Mouse (Mus musculus) thymus, postnatal 4 days (tissue): Measurements from ENCODE around the gene Dip2c.
A peak's percentile ranks its signal among the peaks of the same experiment; 100 is the strongest.

Experiments
- DNase-seq: peaks from one replicate; pipeline ENCODE4 v3.0.0; 2021

Gene Dip2c

GRCm38 (mm10) chr13:9426779-9427178 lies 150.5 kb downstream of the Dip2c start:
- no peak for DNase-seq

- DNase-seq, result no peak
Measured at GRCm38 (mm10) chr13:9429884-9430283, 153.6 kb downstream of the Dip2c start.

- DNase-seq, result no peak
Measured at GRCm38 (mm10) chr13:9430724-9431123, 154.4 kb downstream of the Dip2c start.

- no peak for DNase-seq
Measured at GRCm38 (mm10) chr13:9431441-9431840, 155.1 kb downstream of the Dip2c start.

- DNase-seq, result no peak
Measured at GRCm38 (mm10) chr13:9443066-9443465, 166.7 kb downstream of the Dip2c start.

GRCm38 (mm10) chr13:9445533-9446294 lies 169.4 kb downstream of the Dip2c start:
- no peak for DNase-seq

GRCm38 (mm10) chr13:9446448-9447115 lies 170.3 kb downstream of the Dip2c start:
- no peak for DNase-seq

GRCm38 (mm10) chr13:9450276-9450675 lies 173.9 kb downstream of the Dip2c start:
- DNase-seq, result no peak

GRCm38 (mm10) chr13:9451952-9452351 lies 175.6 kb downstream of the Dip2c start:
- DNase-seq, result no peak

- DNase-seq, result no peak
Measured at GRCm38 (mm10) chr13:9454426-9455177, 178.3 kb downstream of the Dip2c start.

GRCm38 (mm10) chr13:9455979-9456378 lies 179.7 kb downstream of the Dip2c start:
- DNase-seq, result no peak

GRCm38 (mm10) chr13:9457420-9458308 lies 181.3 kb downstream of the Dip2c start:
- DNase-seq, result no peak

GRCm38 (mm10) chr13:9464457-9464856 lies 188.1 kb downstream of the Dip2c start:
- DNase-seq, result no peak

GRCm38 (mm10) chr13:9467216-9467615 lies 190.9 kb downstream of the Dip2c start:
- DNase-seq, result peak; percentile 69

GRCm38 (mm10) chr13:9473383-9473782 lies 197.1 kb downstream of the Dip2c start:
- DNase-seq, result no peak

- no peak for DNase-seq
Measured at GRCm38 (mm10) chr13:9481722-9482121, 205.4 kb downstream of the Dip2c start.

- DNase-seq, result no peak
Measured at GRCm38 (mm10) chr13:9489696-9490095, 213.4 kb downstream of the Dip2c start.

- peak; percentile 33 for DNase-seq
Measured at GRCm38 (mm10) chr13:9494726-9495125, 218.4 kb downstream of the Dip2c start.

GRCm38 (mm10) chr13:9504118-9504856 lies 228.0 kb downstream of the Dip2c start:
- DNase-seq, result no peak

GRCm38 (mm10) chr13:9538556-9538955 lies 262.2 kb downstream of the Dip2c start:
- no peak for DNase-seq

- DNase-seq, result peak; percentile 25
Measured at GRCm38 (mm10) chr13:9547698-9548344, 271.5 kb downstream of the Dip2c start.
